Mouse (Mus musculus) small intestine, adult 2 months (tissue): ENCODE data around the gene Spatc1l. TPM values are rescaled to one million over a fixed set of nuclear protein-coding genes. Genes with fewer than 3 reads are reported as not detected.

ENCODE experiments used
- H3K27ac ChIP-seq: fragments of 200-500 bp; 2 replicates; pipeline ENCODE4 v1.5.1; 2012; ENCODE audit warnings: low read depth, low read length, control low read depth, inconsistent platforms; ENCODE audit not compliant: insufficient read depth
- H3K27me3 ChIP-seq: fragments of 200-500 bp; 2 replicates; pipeline ENCODE4 v1.6.1; 2012; ENCODE audit warnings: mild to moderate bottlenecking, moderate library complexity, low read length, inconsistent platforms; ENCODE audit not compliant: control insufficient read depth, insufficient read depth
- H3K36me3 ChIP-seq: fragments of 200-500 bp; 2 replicates; pipeline ENCODE4 v1.6.1; 2012; ENCODE audit warnings: mild to moderate bottlenecking, low read length, control low read depth, inconsistent platforms; ENCODE audit not compliant: control insufficient read depth, insufficient read depth
- H3K4me1 ChIP-seq: fragments of 200-500 bp; 2 replicates; pipeline ENCODE4 v1.6.1; 2012; ENCODE audit warnings: low read length, inconsistent platforms, mixed read lengths; ENCODE audit not compliant: control insufficient read depth, insufficient read depth, insufficient read length
- H3K4me3 ChIP-seq: fragments of 200-500 bp; 2 replicates; pipeline ENCODE4 v1.5.1; 2012; ENCODE audit warnings: low read depth, mild to moderate bottlenecking, control low read depth, inconsistent platforms, low read length, moderate library complexity
- CTCF ChIP-seq: fragments of 200-500 bp; IDR thresholded peaks from 2 replicates; pipeline ENCODE4 v1.5.1; 2012; ENCODE audit warnings: low read depth, mild to moderate bottlenecking, control low read depth, inconsistent platforms, low read length, moderate library complexity, mixed read lengths; ENCODE audit not compliant: insufficient replicate concordance, insufficient read length; ENCODE audit errors: extremely low read depth
- POLR2A ChIP-seq: fragments of 200-500 bp; IDR thresholded peaks from 2 replicates; pipeline ENCODE4 v1.6.1; 2012; ENCODE audit warnings: low read depth, mild to moderate bottlenecking, control low read depth, inconsistent platforms, low read length, moderate library complexity
- WGBS: fragments of 180-500 bp; shearing (Covaris S2); methylation state at CpG from one replicate; pipeline ENCODE4 v1.1.7; 2018; 5-methylcytosine and 5-hydroxymethylcytosine counted together
- polyA plus RNA-seq: library from polyadenylated mRNA; depleted of rRNA; stranded (reverse); fragments of >200 nt; gene quantifications from 2 replicates; pipeline ENCODE4 v1.2.3, GENCODE M21; 2012; rRNA removed

The Spatc1l gene
- polyA plus RNA-seq = 0.11 TPM in 1 of 2 replicates, not detected in the other

DNA sequence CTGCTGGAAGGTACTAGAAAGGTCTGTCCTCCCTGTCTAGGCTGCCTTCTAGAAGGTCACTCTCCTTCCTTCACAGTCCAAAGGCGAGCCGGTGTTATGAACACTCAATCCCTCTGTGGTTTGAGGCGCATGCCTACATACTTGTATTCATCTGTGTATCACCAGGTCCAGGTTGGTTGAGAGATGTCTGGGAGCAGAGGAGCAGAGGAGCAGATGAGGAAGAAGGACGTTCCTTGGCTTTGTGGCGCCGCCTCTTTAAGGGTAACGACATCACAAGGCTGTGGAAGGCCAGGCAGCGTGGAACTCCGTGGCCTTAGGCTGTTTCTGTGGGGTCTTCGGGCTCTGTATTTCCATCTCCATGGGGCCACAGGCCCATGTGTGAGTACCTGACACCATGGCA, at the start of gene Spatc1l:
TSS of gene Spatc1l (plus strand) at position 301 of the 400 bp plus-strand sequence.
- no peak within 1 kb of the TSS for H3K4me3 ChIP-seq
- TF ChIP-seq POLR2A = no peak
- no peak for TF ChIP-seq CTCF
- H3K36me3 ChIP-seq = no peaks in the 10 kb centered on the region
- 82% methylated on average over 10 of the region's 10 CpGs for WGBS
- no peaks in the 10 kb centered on the region for H3K4me1 ChIP-seq
- no peak within 1 kb of the TSS for H3K27ac ChIP-seq
- no peaks in the 10 kb centered on the region for H3K27me3 ChIP-seq

DNA sequence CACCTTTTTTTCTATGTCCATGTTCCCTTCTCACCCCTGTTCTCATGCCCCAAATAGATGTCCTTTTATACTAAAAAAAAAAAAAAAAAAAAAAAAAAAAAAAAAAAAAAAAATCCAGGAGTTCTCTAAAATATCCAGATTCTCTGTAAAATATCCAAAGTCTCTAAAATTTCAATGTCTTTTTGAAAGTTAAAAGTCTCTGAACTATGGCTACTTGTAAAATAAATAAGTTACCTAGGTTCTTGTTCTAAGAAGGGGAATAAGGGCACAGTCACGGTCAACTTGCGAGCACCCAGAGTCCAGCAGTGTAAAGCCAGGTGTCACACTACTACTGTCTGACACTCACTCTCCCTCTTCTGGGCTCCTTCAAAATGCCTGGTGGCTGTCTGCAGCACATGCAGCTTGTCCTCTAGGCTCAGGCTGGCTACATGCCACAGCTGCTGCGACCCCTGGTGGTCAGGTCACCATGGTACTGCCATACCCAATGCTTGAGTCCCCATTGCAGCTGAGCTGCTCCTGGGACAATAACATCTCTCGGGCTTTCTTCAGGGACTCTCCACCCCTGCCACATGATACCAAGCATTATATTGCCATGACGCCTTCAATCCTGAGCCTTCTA, 49.0 kb upstream of the Spatc1l start:
- Histone ChIP-seq H3K4me3 (no peak overlapping the region), H3K4me1 (no peaks in the 10 kb centered on the region), H3K27ac (no peak overlapping the region), H3K27me3 (no peaks in the 10 kb centered on the region), H3K36me3 (peaks cover 24% of the 10 kb centered on the region)
- WGBS = 63% methylated on average over 5 of the region's 5 CpGs
- TF ChIP-seq CTCF (peak; percentile 70; the same call in 1 of the 2 replicates), POLR2A (no peak)

DNA sequence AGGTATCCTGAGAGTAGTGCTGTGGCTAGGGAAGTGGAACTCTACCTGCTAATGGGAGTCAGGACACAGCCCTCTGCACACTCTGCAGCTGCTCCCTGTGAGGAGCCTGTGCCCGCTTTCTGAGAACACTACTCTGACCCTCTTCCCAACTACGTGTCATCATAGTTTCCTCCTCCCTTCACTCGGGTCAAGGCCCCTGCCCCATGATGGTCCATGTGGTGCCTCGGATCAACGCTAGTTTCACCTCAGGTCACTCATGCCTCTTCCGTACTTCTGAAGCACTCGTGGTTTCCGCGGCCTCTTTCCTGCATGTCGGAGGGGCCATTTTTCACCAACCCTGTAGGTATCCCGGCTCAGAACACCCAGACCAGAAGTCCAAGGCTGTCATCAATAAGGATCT, 31.1 kb upstream of the Spatc1l start:
- no peak for TF ChIP-seq CTCF
- no peak for TF ChIP-seq POLR2A
- Histone ChIP-seq H3K27ac (no peak overlapping the region), H3K4me1 (peaks cover 5% of the 10 kb centered on the region; the same call in 1 of the 2 replicates), H3K27me3 (no peaks in the 10 kb centered on the region), H3K4me3 (peak overlapping the region; percentile 75), H3K36me3 (peaks cover 9% of the 10 kb centered on the region)
- under 1% methylated on average over 11 of the region's 11 CpGs for WGBS

DNA sequence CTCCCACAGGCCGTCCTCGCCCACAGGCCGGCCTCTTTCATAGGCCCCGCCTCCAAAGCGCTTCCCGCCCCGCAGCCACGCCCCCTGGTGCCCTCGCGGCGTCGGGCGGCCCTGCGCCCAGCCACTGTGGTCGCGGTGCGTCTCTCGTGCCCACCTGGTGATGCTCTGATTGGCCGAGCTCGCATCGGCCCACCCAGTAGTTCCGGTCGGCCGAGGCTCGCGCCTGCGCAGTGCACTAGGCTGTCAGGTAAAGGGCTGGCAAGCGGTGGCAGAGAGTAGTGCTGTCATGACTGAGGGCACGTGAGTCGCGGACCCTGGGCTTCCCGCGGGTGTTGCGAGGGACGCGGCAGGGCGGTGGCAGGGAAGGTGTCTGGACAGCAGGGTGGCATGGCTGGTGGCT, 30.7 kb upstream of the Spatc1l start, which contains the start of gene Lss:
TSS of gene Lss (plus strand) at position 214 of the 400 bp plus-strand sequence.
- TF ChIP-seq POLR2A (peak; percentile 60), CTCF (peak; percentile 13; the same call in 1 of the 2 replicates)
- Histone ChIP-seq H3K36me3 (peaks cover 13% of the 10 kb centered on the region), H3K27me3 (no peaks in the 10 kb centered on the region), H3K4me3 (peak within 1 kb of the TSS; percentile 75), H3K27ac (no peak within 1 kb of the TSS), H3K4me1 (peaks cover 5% of the 10 kb centered on the region; the same call in 1 of the 2 replicates)
- under 1% methylated on average over 37 of the region's 37 CpGs for WGBS

DNA sequence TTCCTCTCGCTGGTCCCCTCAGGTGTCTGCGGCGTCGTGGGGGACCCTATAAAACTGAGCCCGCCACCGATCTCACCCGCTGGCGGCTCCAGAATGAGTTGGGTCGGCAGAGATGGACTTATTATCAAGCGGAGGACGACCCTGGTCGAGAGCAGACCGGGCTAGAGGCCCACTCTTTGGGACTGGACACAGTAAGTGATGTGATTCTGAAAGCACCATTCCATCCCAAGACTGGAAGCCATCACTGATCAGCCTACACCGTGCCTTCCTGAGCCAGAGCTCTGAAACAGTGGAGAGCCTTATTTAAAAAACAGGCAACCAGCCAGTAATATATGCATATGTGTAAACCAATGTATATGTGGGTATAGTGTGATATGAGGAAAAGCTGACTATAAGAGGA, 30.2 kb upstream of the Spatc1l start:
- Histone ChIP-seq H3K27me3 (no peaks in the 10 kb centered on the region), H3K36me3 (peaks cover 14% of the 10 kb centered on the region), H3K4me3 (peak overlapping the region; percentile 75), H3K27ac (no peak overlapping the region), H3K4me1 (peaks cover 5% of the 10 kb centered on the region; the same call in 1 of the 2 replicates)
- 2% methylated on average over 14 of the region's 14 CpGs for whole genome bisulfite sequencing
- TF ChIP-seq CTCF = no peak; the same call in 1 of the 2 replicates
- TF ChIP-seq POLR2A = no peak

DNA sequence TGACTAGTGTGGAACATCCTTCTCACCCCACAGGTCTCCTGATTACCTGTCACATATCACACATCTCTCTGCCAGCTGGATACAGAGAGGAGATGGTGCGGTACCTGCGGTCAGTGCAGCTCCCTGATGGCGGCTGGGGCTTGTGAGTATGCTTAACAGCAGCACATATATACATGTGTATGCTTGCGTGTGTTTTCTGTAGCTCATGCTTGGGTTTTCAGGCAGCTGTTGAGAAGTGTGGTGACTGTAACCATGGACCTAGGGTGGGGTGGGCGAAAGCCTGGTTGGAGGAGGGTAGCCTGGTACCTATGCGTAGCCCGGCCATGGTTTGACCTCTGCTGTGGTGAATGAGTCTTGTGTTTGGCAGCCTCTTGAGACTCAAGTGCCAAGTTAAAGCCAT, 26.5 kb upstream of the Spatc1l start:
- 96% methylated on average over 7 of the region's 7 CpGs for WGBS

DNA sequence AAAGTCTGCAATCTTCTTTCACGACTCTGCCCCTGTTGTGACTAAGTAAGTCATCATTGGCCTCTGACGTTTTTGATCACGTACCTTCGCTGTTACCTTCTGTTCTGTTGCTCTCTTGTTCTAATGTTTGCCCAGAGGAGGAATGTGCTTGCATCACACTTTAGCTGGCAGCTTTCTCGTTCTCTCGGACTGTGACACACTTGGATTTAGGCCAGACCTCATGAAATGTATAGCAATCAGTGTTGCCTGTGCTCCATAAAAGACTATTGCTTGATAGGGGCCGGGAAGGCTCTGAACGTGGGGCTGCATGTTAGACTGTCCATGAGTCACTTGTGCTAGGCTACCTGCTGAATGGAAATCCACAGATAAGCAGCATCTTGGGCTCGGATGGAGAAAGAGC, 24.5 kb upstream of the Spatc1l start:
- Histone ChIP-seq H3K27me3 (no peaks in the 10 kb centered on the region), H3K4me3 (no peak overlapping the region), H3K36me3 (peaks cover 52% of the 10 kb centered on the region), H3K27ac (no peak overlapping the region), H3K4me1 (peaks cover 4% of the 10 kb centered on the region)
- 33% methylated on average over 9 of the region's 9 CpGs for WGBS
- TF ChIP-seq POLR2A (no peak), CTCF (no peak)

More for the DNA sequence above, 26.5 kb upstream of the Spatc1l start:
- Histone ChIP-seq H3K4me1 (peaks cover 8% of the 10 kb centered on the region), H3K4me3 (no peak overlapping the region), H3K27me3 (no peaks in the 10 kb centered on the region), H3K27ac (no peak overlapping the region), H3K36me3 (peaks cover 33% of the 10 kb centered on the region)
- no peak for TF ChIP-seq POLR2A
- TF ChIP-seq CTCF = no peak
